Mouse (Mus musculus): ENCODE results near the gene Ap1ar. TPM values are rescaled to one million over a fixed set of nuclear protein-coding genes. Genes with fewer than 3 reads are reported as not detected.

Ap1ar gene
- polyA plus RNA-seq, 1 experiment, result not detected

DNA sequence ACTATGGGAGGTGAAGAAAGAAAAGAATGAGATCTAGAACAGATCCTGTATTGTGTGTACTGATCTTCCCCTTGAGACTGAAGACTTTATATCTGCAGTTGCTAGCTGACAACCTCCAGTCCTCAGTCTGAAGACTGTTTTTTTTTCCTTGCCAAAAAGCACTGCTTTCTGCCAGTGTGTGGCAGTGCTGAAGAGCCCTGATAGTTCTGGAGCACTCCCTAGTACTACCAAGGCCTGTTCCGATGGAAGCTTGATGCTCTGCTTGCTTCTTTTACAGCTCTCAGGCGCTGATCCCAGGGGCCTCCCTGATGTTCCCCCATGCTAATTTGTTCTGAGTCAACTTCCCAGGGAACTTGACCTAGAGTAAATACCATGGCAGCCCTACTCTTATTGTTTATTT lies 26.9 kb upstream of the Ap1ar start:
- TF ChIP-seq CTCF (IDR thresholded peaks at IDR 0.05; ENCODE audit: insufficient read depth, low read depth, low read length) (no peak), POLR2A (IDR thresholded peaks at IDR 0.05; ENCODE audit: insufficient read depth, low read depth, low read length) (no peak)
- 47% methylated on average over 2 of the region's 2 CpGs for WGBS
- H3K27ac ChIP-seq (ENCODE audit: insufficient read depth, low read depth, low read length), result no peak overlapping the region
- no peak overlapping the region for H3K4me3 ChIP-seq (ENCODE audit: insufficient read depth, low read depth, low read length)
- H3K4me1 ChIP-seq (ENCODE audit: control insufficient read depth, insufficient read depth, low read length), result no peaks in the 10 kb centered on the region

DNA sequence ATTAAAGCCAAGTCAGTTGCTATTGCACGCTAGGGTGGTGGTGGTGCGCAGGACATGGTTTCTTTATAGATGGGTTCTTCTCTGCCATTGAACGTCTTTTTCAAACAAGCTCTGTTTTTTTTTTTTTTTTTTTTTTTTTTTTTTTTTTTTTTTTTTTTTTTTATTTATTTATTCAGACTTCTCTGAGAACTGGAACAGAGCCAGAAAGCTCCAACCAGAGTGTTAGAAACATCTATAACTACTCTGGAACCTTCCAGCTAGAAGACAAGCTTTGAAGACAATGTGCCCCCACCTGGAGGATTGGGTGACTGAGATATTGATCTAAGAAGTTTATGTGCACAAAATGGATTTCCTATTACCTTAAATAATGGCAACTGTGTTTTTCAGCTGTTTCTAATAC lies 26.2 kb upstream of the Ap1ar start:
- Histone ChIP-seq H3K27ac (ENCODE audit: insufficient read depth, low read depth, low read length) (no peak overlapping the region), H3K4me1 (ENCODE audit: control insufficient read depth, insufficient read depth, low read length) (no peaks in the 10 kb centered on the region), H3K4me3 (ENCODE audit: insufficient read depth, low read depth, low read length) (no peak overlapping the region)
- 40% methylated on average over 3 of the region's 3 CpGs for WGBS
- no peak for TF ChIP-seq CTCF (IDR thresholded peaks at IDR 0.05; ENCODE audit: insufficient read depth, low read depth, low read length)
- TF ChIP-seq POLR2A (IDR thresholded peaks at IDR 0.05; ENCODE audit: insufficient read depth, low read depth, low read length), result no peak

DNA sequence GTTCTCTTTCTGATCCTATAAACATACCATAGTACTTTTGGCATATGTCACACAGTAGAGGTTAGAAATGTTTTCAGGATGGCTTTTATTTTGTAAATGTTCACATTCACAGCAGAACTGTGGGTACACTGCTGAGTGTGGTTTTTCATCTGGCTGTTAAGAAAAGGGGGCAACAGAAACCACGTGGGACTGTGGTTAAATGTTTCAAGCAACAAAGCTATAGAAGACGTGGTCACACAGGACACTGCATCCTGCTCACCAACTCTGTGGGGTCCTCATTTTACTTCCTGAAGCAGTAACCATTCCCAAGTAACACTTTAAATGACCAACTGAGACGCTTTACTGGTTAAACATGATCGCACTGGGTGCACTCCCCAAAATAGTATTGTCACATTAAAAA lies 25.2 kb upstream of the Ap1ar start:
- 74% methylated on average over 4 of the region's 4 CpGs for WGBS
- no peak for TF ChIP-seq CTCF (IDR thresholded peaks at IDR 0.05; ENCODE audit: insufficient read depth, low read depth, low read length)
- no peak for TF ChIP-seq POLR2A (IDR thresholded peaks at IDR 0.05; ENCODE audit: insufficient read depth, low read depth, low read length)
- H3K4me3 ChIP-seq (ENCODE audit: insufficient read depth, low read depth, low read length), result no peak overlapping the region
- H3K4me1 ChIP-seq (ENCODE audit: control insufficient read depth, insufficient read depth, low read length), result no peaks in the 10 kb centered on the region
- H3K27ac ChIP-seq (ENCODE audit: insufficient read depth, low read depth, low read length), result no peak overlapping the region

DNA sequence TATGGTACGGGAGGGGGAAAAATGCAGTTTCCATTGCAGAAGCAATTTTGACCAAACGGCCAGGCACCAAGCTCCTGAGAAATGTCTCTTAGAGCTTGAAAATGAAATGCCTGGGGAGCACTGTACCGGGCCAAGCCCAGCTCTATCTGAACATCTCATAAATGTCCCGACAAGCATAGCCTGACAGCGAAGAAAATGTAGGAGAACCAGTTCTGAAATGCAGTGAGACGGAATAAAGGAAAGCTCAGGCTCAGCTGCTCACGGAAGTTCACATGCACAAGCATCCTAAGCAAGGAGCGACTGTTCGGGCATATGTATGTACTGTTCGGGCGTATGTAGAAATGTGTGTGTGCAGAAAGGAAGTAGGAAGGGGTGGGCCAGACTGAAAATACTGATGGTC lies 24.0 kb upstream of the Ap1ar start:
- Histone ChIP-seq H3K4me1 (ENCODE audit: control insufficient read depth, insufficient read depth, low read length) (no peaks in the 10 kb centered on the region), H3K27ac (ENCODE audit: insufficient read depth, low read depth, low read length) (no peak overlapping the region), H3K4me3 (ENCODE audit: insufficient read depth, low read depth, low read length) (no peak overlapping the region)
- TF ChIP-seq CTCF (IDR thresholded peaks at IDR 0.05; ENCODE audit: insufficient read depth, low read depth, low read length), result no peak
- no peak for TF ChIP-seq POLR2A (IDR thresholded peaks at IDR 0.05; ENCODE audit: insufficient read depth, low read depth, low read length)
- 92% methylated on average over 11 of the region's 11 CpGs for WGBS

GRCm38 (mm10) chr3:127853431-127854206 lies 16.3 kb upstream of the Ap1ar start:
- no peak overlapping the region for H3K27ac ChIP-seq (ENCODE audit: insufficient read depth, low read depth, low read length)
- 29% methylated on average over 15 of the region's 15 CpGs for WGBS
- H3K4me3 ChIP-seq (ENCODE audit: insufficient read depth, low read depth, low read length), result no peak overlapping the region
- H3K4me1 ChIP-seq (ENCODE audit: control insufficient read depth, insufficient read depth, low read length), result no peaks in the 10 kb centered on the region
- TF ChIP-seq CTCF (IDR thresholded peaks at IDR 0.05; ENCODE audit: insufficient read depth, low read depth, low read length) (0 out of 2 replicates have a peak, but pooled peaks have one; percentile 29), POLR2A (IDR thresholded peaks at IDR 0.05; ENCODE audit: insufficient read depth, low read depth, low read length) (no peak)

DNA sequence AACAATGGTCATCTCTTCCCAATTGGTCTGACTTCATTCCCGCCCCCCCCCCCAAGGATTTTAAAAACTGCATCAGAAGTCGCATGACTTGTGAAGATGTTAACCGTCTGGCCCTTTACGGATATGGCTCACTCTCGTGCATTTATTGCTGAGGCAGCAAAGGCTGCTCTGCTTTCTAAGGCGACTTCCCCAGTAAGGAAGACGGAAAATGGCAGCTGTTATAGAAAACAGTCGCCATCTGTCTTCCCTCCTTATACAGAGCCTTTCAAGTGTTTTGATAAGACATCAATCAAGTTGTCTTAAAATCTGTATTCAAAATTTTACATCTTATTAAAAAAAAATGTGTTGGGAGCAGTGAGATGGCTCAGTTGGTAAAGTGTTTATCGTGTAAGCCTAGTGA lies 15.4 kb upstream of the Ap1ar start:
- TF ChIP-seq CTCF (IDR thresholded peaks at IDR 0.05; ENCODE audit: insufficient read depth, low read depth, low read length) (no peak), POLR2A (IDR thresholded peaks at IDR 0.05; ENCODE audit: insufficient read depth, low read depth, low read length) (no peak)
- WGBS, result 85% methylated on average over 9 of the region's 9 CpGs
- Histone ChIP-seq H3K4me3 (ENCODE audit: insufficient read depth, low read depth, low read length) (no peak overlapping the region), H3K4me1 (ENCODE audit: control insufficient read depth, insufficient read depth, low read length) (no peaks in the 10 kb centered on the region), H3K27ac (ENCODE audit: insufficient read depth, low read depth, low read length) (no peak overlapping the region)

DNA sequence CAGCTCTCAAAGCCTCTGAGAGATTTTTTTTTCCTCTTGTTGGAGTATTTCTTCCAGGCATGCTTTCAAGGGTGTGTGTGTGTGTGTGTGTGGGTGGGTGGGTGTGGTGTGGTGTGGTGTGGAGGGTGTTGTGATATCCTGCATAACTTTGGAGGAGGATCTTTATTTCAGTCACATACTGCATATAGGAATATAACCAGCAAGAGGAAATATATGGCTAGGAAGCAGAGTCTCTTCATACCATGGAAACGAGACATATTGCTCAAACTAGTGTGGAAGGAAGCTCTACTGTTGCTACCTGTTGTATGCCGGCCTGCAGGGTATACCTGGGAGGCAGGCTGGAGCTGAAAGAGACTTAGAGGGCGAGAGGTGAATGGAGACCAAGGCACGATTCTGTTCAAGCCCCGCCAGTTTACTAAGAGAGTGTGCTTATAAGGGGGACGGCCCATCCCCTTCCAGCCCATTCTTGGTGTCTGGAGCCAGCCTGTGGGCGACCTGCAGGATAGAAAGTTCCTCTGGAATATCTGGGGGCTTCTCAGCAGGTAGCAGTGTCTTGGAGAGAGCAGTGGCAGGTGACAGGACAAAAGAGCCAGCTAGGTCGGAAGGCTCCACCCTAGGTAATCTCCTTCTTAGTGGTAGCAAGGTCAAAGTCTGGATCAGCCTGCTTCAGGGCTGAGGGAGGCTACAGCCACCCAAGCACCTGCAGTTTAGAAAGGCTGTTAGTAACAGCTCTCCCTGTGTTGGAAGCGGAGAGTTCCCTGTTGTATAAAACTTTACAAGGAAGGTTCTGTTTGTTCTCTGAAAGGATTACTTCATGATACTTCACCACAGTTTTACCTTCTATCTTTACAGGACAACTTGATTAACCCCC lies 13.7 kb upstream of the Ap1ar start:
- Histone ChIP-seq H3K4me3 (ENCODE audit: insufficient read depth, low read depth, low read length) (no peak overlapping the region), H3K27ac (ENCODE audit: insufficient read depth, low read depth, low read length) (no peak overlapping the region), H3K4me1 (ENCODE audit: control insufficient read depth, insufficient read depth, low read length) (no peaks in the 10 kb centered on the region)
- 75% methylated on average over 9 of the region's 9 CpGs for WGBS
- TF ChIP-seq POLR2A (IDR thresholded peaks at IDR 0.05; ENCODE audit: insufficient read depth, low read depth, low read length), result no peak
- TF ChIP-seq CTCF (IDR thresholded peaks at IDR 0.05; ENCODE audit: insufficient read depth, low read depth, low read length), result no peak

GRCm38 (mm10) chr3:127849922-127850321 lies 12.6 kb upstream of the Ap1ar start:
- TF ChIP-seq CTCF (IDR thresholded peaks at IDR 0.05; ENCODE audit: insufficient read depth, low read depth, low read length), result no peak
- Histone ChIP-seq H3K4me3 (ENCODE audit: insufficient read depth, low read depth, low read length) (no peak overlapping the region), H3K4me1 (ENCODE audit: control insufficient read depth, insufficient read depth, low read length) (no peaks in the 10 kb centered on the region), H3K27ac (ENCODE audit: insufficient read depth, low read depth, low read length) (no peak overlapping the region)
- 83% methylated on average over 5 of the region's 5 CpGs for WGBS
